8 mouse cellular contexts compared by ENCODE assay signal in the genomic region with DNA sequence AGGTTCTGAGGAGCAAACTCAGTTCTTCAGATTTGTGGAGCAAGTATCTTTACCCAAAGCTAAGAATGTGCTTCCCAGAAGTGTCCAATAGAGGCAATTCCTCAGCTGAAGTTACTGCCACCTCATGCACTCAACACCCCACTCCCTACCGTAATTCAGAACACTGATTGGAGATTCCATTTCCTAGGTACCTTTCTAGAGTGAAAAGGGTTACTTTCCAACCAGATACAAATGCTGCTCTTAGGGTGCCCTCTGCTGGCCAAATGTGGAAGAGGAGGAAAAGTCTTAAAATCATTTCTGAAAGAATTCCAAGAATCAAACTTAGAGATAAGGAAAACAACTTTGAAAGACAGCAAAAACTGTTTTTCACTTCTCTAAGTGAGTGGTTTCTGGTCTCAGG. TPM values are rescaled to one million over a fixed set of nuclear protein-coding genes. Genes with fewer than 3 reads are reported as not detected.
DNase-seq lines count a peak whose midpoint lies in the region; ATAC-seq and TF ChIP-seq lines count a peak whose summit lies in the region.

No protein-coding gene starts in this region.

- no peak for ATAC-seq in hindbrain, embryonic 11.5 days (ENCODE audit: low FRiP score)
- ATAC-seq in hindbrain, embryonic 16.5 days: no peak

- WGBS in hindbrain, embryonic 11.5 days: 10% methylated on average over 1 of the region's 1 CpGs
- WGBS in hindbrain, embryonic 16.5 days: 0% methylated on average over 1 of the region's 1 CpGs

- no peak overlapping the region for H3K27ac ChIP-seq in hindbrain, embryonic 11.5 days (ENCODE audit: low read depth, low read length)
- H3K27ac ChIP-seq in hindbrain, embryonic 16.5 days (ENCODE audit: low read depth, low read length): no peak overlapping the region

- H3K9ac ChIP-seq in hindbrain, embryonic 11.5 days (ENCODE audit: low read depth, low read length): no peak overlapping the region
- H3K9ac ChIP-seq in hindbrain, embryonic 16.5 days (ENCODE audit: low read depth, low read length): no peak overlapping the region

- no peak overlapping the region for H3K4me3 ChIP-seq in hindbrain, embryonic 11.5 days (ENCODE audit: low read depth, low read length)
- no peak overlapping the region for H3K4me3 ChIP-seq in hindbrain, embryonic 16.5 days (ENCODE audit: low read length)

- peak; percentile 87 for DNase-seq in hindbrain, embryonic 11.5 days (ENCODE audit: low spot score)
- DNase-seq in brain, embryonic 14.5 days (ENCODE audit: low read depth): peak; percentile 81
- DNase-seq in frontal cortex, postnatal 10 days (ENCODE audit: low spot score in 2 of 2): peak; percentile 14 to 68
- peak; percentile 83 for DNase-seq in kidney, adult 9 months
- peak; percentile 76 for DNase-seq in left cerebral cortex, postnatal 4 days
- peak; percentile 64 for DNase-seq in naive thymus-derived CD4-positive, alpha-beta T cell, adult 2 months (ENCODE audit: low read depth)
- peak; percentile 29 for DNase-seq in testis, postnatal 14 days (ENCODE audit: low spot score)

- peak; percentile 66 for TF ChIP-seq CTCF in brain, embryonic 14.5 days (IDR thresholded peaks at IDR 0.05; ENCODE audit: borderline replicate concordance, extremely low read depth, insufficient read depth, insufficient read length)

- H3K9me3 ChIP-seq in hindbrain, embryonic 11.5 days (ENCODE audit: control insufficient read depth, low read length): no peaks in the 10 kb centered on the region
- H3K9me3 ChIP-seq in hindbrain, embryonic 16.5 days (ENCODE audit: control insufficient read depth, low read length): no peaks in the 10 kb centered on the region

- no peaks in the 10 kb centered on the region for H3K4me1 ChIP-seq in hindbrain, embryonic 11.5 days (replicated peaks; ENCODE audit: control insufficient read depth, insufficient read depth, low read length)
- no peaks in the 10 kb centered on the region for H3K4me1 ChIP-seq in hindbrain, embryonic 16.5 days (ENCODE audit: control insufficient read depth, insufficient read depth, low read depth, low read length)

- no peak for TF ChIP-seq POLR2A in brain, embryonic 14.5 days (IDR thresholded peaks at IDR 0.05; ENCODE audit: borderline replicate concordance, extremely low read depth, insufficient read depth, insufficient read length, poor library complexity, severe bottlenecking)

- no peak overlapping the region for H3K4me2 ChIP-seq in hindbrain, embryonic 11.5 days (replicated peaks; ENCODE audit: low read depth, low read length)
- no peak overlapping the region for H3K4me2 ChIP-seq in hindbrain, embryonic 16.5 days (ENCODE audit: low read length)

- no peaks in the 10 kb centered on the region for H3K36me3 ChIP-seq in hindbrain, embryonic 11.5 days (ENCODE audit: control insufficient read depth, insufficient read depth, low read length)
- no peaks in the 10 kb centered on the region for H3K36me3 ChIP-seq in hindbrain, embryonic 16.5 days (ENCODE audit: control insufficient read depth, insufficient read depth, low read length)

- no peaks in the 10 kb centered on the region for H3K27me3 ChIP-seq in hindbrain, embryonic 11.5 days (ENCODE audit: control insufficient read depth, insufficient read depth, low read length)
- no peaks in the 10 kb centered on the region for H3K27me3 ChIP-seq in hindbrain, embryonic 16.5 days (replicated peaks; ENCODE audit: control insufficient read depth, insufficient read depth, low read length)

- intact Hi-C loops in left cerebral cortex, postnatal 4 days (cut with DNase I): no loop called here

RNA-seq across cellular contexts. Expression of a gene that starts 4.3 kb away (rescaled TPM):
- polyA plus RNA-seq in hindbrain, embryonic 11.5 days (2014; fragmentation: Nextera tagmentation; extraction: Ambion mirVana): not detected in 2 replicates
- not detected in 2 replicates for polyA plus RNA-seq in hindbrain, embryonic 16.5 days (2015; fragmentation: Nextera tagmentation; extraction: Ambion mirVana)
- 0.19 and 0.25 TPM in 2 replicates for polyA plus RNA-seq in brain, embryonic 14.5 days (2012; rRNA removed)
- under 1 TPM in 1 of 2 experiments, not detected in 1; 0.64 TPM for total RNA-seq in left cerebral cortex, postnatal 4 days (2021)

RNA-seq across cellular contexts. Expression of a gene that starts 35.8 kb away (rescaled TPM):
- polyA plus RNA-seq in hindbrain, embryonic 11.5 days (2014; fragmentation: Nextera tagmentation; extraction: Ambion mirVana): 5.6 and 6.9 TPM in 2 replicates
- 1.1 and 2.1 TPM in 2 replicates for polyA plus RNA-seq in hindbrain, embryonic 16.5 days (2015; fragmentation: Nextera tagmentation; extraction: Ambion mirVana)
- 0.95 and 1.2 TPM in 2 replicates for polyA plus RNA-seq in brain, embryonic 14.5 days (2012; rRNA removed)
- 1 to 10 TPM in 1 of 2 experiments, under 1 TPM in 1; 0.96 to 1.2 TPM for total RNA-seq in left cerebral cortex, postnatal 4 days (2021)

RNA-seq across cellular contexts. Expression of a gene that starts 59.7 kb away (rescaled TPM):
- 20.3 and 21.8 TPM in 2 replicates for polyA plus RNA-seq in hindbrain, embryonic 11.5 days (2014; fragmentation: Nextera tagmentation; extraction: Ambion mirVana)
- 6.2 and 7.3 TPM in 2 replicates for polyA plus RNA-seq in hindbrain, embryonic 16.5 days (2015; fragmentation: Nextera tagmentation; extraction: Ambion mirVana)
- 8.5 and 9.3 TPM in 2 replicates for polyA plus RNA-seq in brain, embryonic 14.5 days (2012; rRNA removed)
- total RNA-seq in left cerebral cortex, postnatal 4 days (2021): 1 to 10 TPM; 4.9 to 5.4 TPM

Comparison
In these comparisons a context has a peak if more than half of its experiments do, and no peak if none do; other contexts are left out.
1. DNase-seq: peak in every context shown above with its lines; median percentile 87 in hindbrain, embryonic 11.5 days; 83 in kidney, adult 9 months; 81 in brain, embryonic 14.5 days; 76 in left cerebral cortex, postnatal 4 days; 64 in naive thymus-derived CD4-positive, alpha-beta T cell, adult 2 months; 41 in frontal cortex, postnatal 10 days; 29 in testis, postnatal 14 days.